Mouse (Mus musculus): ENCODE measurements around the gene Impdh1.
"Not testable (repeated sequence)": the region's sequence is repeated elsewhere in the genome, so short reads cannot be mapped to it uniquely, and the experiment has no call there.

The Impdh1 gene

DNA sequence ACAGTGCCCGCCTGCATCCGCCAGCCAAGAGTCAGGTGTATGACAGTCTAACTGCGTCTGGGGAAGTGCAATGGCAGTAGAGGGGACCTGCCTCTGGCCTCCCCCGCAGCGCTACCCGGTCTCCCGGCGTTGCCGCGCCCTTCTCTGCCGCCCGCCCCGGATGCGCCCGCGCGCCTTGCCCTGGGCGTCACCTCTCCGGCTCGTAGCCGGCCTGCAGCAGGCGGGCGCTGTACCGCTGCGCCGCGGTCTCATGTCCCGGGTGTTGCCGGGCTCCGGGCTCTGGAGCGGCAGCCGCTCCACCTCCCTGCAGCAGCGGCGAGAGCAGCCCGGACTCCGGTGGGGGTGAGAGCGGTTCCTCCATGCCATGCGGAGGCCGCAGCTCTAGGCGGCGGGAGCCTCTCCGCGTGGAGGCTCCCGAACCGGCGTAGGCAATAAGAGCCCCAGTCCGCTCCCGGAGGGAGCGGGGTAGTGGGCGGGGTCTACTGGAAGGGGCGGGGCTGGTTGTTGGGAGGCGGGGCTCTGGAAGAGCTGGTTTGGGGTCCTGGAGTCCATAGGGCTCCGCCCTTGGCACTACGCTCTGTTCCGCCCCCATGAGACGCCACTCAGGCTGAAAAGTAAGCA is at the start of gene Impdh1:
Impdh1 (minus strand) TSS at position 484 of the 621 bp plus-strand sequence.
- peak; percentile 90 for DNase-seq (ENCODE audit: extremely low spot score, low spot score)

DNA sequence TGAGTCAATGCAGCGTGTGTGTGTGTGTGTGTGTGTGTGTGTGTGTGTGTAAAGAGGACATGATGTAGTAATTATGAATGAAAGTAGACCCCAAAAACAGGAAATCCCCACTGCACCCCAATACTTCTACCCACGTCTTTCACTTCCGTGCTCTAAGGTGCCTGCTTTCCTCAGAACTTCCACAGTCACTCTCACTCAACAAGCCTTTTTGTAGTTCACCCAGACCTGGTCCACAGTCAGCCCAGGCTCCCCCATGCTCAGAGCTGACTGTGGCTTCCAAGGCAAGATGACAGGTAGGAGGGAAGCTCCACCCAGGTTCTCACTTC is 48.3 kb upstream of the Impdh1 start:
- DNase-seq (ENCODE audit: extremely low spot score, low spot score): no peak

- no peak for DNase-seq (ENCODE audit: extremely low spot score, low spot score)
Measured at GRCm38 (mm10) chr6:29263650-29264455, 47.7 kb upstream of the Impdh1 start.

- no peak for DNase-seq (ENCODE audit: extremely low spot score, low spot score)
Measured at GRCm38 (mm10) chr6:29261831-29262230, 45.7 kb upstream of the Impdh1 start.

DNA sequence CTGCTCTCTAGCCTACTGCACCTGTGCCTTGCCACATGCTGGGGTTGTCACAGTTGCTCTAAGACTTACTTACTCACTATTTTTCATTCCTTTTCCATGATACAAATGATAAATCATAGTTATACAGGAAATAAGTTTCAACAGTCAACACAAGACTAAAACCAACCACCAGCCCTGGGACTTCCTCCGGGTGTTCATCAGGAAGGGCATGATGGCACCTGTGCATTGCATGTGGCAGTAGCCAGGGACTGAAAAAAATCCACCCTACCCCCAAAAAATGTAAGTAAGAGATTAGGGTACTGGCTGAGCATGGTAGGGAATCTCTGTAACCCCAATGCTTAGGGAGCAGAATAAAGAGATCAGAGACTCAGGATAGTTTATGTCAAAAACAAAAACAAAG is 43.3 kb upstream of the Impdh1 start:
- no peak for DNase-seq (ENCODE audit: extremely low spot score, low spot score)

DNA sequence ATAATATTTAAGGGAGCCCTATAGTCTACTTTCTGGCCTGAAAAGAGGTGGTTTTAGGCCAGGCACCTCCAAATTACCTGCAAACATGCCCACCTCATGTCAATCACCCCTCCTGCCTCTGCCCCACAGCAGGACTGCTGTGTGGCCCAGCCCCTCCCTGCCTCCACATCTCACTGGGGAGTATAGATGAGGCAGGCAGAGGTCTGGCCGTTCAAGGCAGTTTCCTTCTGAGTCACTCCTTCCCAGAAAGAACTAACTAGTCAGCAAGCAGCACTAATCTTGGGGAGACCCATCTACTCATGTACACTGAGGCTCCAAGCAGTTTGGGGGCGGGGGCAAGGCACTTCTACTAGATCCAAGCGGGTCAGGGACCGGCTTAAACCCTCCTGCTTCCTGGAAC is 30.9 kb upstream of the Impdh1 start:
- no peak for DNase-seq (ENCODE audit: extremely low spot score, low spot score)

DNA sequence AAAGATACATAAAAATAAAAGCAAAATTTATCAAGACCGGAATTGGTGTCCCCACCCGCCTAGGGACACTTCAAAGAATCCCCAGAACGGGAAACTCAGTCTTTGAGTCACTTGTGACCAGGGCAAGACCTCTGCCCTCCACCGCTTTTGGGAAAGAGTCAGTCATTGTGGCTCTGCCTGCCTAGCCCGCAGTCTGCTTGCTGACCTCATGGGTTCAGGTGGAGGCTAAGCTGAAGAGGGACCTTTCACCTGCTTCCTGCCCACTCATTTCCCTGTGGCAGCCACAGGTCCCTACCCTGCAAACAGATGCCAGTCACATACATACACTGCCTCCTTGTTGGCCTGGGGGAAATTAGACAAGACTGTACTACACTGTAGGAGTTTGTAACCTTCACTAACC is 30.4 kb upstream of the Impdh1 start:
- DNase-seq (ENCODE audit: extremely low spot score, low spot score): no peak

DNA sequence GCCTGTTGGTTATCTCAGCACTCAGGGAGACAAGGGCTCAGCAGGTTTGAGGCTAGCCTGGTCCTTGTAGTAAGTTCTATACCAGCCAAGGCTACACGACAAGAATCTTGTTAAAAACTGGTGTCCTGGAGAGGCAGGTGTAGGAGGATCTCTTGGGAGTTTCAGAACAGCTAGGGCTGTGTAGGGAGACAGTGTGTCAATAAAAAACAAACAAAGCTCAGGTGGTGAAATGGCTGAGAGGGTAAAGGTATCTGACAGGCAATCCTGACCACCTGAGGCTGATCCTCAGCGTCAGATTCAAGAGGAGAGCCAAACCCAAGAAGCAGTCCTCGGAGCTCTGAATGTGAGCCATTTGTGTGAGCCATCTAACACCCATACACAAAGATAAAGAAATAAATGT is 30.0 kb upstream of the Impdh1 start:
- DNase-seq (ENCODE audit: extremely low spot score, low spot score): no peak

DNA sequence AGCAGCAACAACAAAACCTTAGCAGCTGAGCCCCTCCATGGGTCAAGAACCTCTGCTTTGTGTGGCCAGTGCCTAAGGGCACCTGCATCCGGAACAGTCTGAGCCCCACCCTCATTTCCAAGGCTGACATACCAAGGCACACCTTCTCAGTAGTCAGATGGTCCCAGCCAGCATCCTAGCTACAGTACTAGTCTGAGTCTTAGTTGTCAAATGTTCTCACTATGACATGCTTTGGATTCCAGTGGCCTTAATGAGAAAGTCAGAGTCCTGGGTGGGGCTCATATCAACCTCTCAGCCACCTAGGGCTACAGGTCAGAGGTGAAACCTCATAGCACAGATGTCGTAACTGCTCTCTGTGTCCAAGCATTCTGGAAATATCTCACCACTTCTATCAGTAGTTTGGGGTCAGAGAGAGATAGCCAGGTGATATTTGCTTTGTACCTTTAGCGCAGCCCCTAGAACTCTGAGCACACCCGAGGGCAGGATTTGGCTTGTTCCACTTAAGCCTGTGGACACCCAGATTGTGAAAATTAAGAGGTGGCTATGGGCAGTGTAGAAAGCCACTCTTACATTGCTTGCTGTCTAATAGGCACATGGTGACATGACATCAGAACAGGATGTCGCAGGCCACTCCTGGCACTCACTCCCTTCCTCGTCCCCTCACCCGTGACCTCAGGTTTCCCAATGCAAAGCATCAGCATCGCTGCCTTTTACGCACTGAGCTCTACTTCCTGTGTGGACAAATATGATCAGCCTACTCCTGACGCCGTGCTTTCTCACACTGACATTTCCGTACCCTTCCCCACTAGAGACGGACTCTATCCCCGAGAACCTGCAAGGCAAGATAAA is 29.3 kb upstream of the Impdh1 start:
- DNase-seq (ENCODE audit: extremely low spot score, low spot score): no peak

DNA sequence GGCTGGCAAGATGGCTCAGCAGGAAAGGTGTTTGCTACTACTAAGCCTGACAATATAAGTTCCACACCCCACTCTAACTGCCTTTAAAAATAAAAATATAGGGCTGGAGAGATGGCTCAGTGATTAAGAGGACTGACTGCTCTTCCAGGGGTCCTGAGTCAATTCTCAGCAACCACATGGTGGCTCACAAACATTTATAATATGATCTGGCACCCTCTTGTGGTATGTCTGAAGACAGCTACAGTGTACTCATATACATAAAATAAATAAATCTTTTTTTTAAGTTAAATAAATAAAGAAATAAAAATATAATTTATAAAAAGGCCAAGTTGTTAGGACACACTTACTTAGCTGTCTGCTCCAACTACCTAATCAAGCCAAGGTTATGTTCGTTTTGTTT is 26.1 kb upstream of the Impdh1 start:
- DNase-seq (ENCODE audit: extremely low spot score, low spot score): no peak

DNA sequence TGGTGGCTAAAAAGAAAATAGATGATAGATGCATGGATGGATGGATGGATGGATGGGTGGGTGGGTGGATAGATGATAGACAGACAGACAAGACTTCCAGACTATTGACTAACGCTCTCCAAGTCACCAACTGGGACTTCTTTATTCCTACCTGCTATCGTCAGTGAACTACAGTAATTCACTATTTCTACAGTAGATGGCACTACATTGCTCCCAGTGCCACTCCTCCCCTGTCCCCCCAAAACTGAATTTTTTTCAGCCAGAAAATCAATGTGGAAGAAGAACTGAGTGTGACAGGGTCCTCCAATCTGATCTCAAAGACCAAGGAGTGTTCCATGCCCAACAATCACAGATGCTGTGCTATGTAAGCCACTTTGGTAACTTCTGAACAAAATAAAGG is 25.5 kb upstream of the Impdh1 start:
- DNase-seq (ENCODE audit: extremely low spot score, low spot score): no peak

GRCm38 (mm10) chr6:29240806-29241205 is 24.6 kb upstream of the Impdh1 start:
- peak; percentile 56 for DNase-seq (ENCODE audit: extremely low spot score, low spot score)

- DNase-seq (ENCODE audit: extremely low spot score, low spot score): no peak
Measured at GRCm38 (mm10) chr6:29234272-29234671, 18.1 kb upstream of the Impdh1 start.

DNA sequence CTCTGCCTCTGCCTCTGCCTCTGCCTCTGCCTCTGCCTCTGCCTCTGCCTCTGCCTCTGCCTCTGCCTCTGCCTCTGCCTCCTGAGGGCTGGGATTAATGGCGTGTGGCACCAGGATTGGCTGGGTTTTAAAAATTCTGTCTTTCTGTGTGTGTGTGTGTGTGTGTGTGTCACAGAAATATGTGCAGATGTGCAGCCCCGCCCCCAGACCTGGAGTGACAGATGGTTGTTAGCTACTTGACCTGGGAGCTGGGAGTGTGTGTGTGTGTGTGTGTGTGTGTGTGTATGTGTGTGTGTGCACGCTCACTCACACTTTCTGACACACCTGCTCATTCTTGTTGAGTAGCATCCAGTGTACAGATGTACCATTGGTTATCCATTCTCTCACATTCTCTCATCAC is 17.5 kb upstream of the Impdh1 start:
- no peak for DNase-seq (ENCODE audit: extremely low spot score, low spot score)

- no peak for DNase-seq (ENCODE audit: extremely low spot score, low spot score)
Measured at GRCm38 (mm10) chr6:29232321-29232720, 16.2 kb upstream of the Impdh1 start.

GRCm38 (mm10) chr6:29231799-29232198 is 15.6 kb upstream of the Impdh1 start:
- DNase-seq (ENCODE audit: extremely low spot score, low spot score): no peak

- DNase-seq (ENCODE audit: extremely low spot score, low spot score): no peak
Measured at GRCm38 (mm10) chr6:29230386-29230785, 14.2 kb upstream of the Impdh1 start.

DNA sequence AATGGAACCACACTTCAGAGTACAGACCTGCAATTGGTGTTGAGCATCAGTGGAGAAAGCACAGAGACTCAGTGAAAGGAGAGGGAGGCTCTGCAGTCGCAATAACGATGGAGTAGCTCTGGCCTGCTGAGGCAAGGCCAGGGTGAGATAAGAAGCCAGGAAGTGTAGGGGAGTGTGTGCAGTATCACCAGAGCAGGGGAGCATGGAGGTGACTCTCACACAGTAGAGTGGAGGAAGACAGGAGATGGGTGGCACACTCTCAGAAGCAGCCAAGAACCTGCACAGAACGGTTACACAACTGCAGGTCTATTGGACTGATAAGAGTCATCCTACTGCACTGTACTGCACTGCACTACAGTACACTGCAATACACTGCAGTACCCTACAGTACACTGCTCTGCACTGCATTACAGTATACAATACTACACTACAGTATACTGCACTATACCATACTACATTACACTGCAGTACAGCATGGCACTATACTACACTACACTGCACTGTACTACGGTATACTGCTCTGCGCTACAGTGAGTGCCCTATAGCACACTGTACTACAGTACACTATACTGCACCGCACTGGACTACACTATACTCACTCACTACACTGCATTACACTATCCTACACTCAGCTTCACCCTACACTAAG is 13.2 kb upstream of the Impdh1 start:
- no peak for DNase-seq (ENCODE audit: extremely low spot score, low spot score)

DNA sequence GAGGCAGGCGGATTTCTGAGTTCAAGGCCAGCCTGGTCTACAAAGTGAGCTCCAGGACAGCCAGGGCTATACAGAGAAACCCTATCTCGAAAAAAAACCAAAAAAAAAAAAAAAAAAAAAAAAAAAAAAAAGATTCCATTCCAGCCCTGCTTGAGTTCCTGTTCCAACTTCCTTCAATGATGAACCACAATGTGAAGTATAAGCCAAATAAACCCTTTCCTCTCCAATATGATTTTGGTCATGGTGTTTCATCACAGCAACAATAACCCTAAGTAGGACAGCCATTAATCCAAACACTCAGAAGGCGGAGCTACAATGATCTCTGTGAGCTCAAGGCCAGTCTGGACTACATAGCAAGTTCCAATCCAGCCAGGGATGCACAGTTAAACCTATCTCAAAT is 1.6 kb upstream of the Impdh1 start:
- not testable (repeated sequence) for DNase-seq (ENCODE audit: extremely low spot score, low spot score)

- no peak for DNase-seq (ENCODE audit: extremely low spot score, low spot score)
Measured at GRCm38 (mm10) chr6:29215181-29215580, 983 bp downstream of the Impdh1 start.

DNA sequence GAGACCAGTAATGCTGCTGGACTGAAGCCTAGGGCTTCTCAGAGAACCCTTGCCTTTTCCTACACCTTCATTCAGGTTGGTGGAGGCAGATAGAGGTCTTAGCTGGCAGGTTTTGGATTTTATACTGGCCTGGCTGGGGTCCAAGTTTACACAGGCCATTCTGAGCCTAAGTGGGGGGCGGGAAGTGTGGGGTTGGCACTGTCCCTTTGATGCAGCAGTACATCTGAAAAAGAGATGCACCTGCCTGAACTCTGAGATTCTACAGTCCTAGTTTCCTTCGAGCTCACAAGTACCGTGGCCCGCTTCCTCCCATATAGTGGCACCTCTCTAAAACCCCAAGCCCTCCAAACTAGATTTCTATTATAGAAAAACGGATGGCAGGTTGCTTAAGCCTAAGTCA is 1.4 kb downstream of the Impdh1 start:
- DNase-seq (ENCODE audit: extremely low spot score, low spot score): no peak

- DNase-seq (ENCODE audit: extremely low spot score, low spot score): peak; percentile 40
Measured at GRCm38 (mm10) chr6:29214245-29214644, 1.9 kb downstream of the Impdh1 start.

Measured in neural tube, embryonic 10.5 days (tissue).